In genomic region chr14:34980756-34981155, GRCm38 (mm10) we compare ENCODE assay signal across 11 mouse cellular contexts.
"Had no signal": no experiment of that assay in that cellular context is flagged by ENCODE, and none has a peak within 500 bp of the region (broad histone marks: within the 10 kb centered on the region; RNA-seq: fewer than 3 reads in every experiment).

No protein-coding gene starts in this region.

- H3K4me3 ChIP-seq: left cerebral cortex, adult 2 months; liver, embryonic 13.5 days; megakaryocyte, embryonic 14.5 days had no signal

- ATAC-seq: lung, postnatal 0 days had no signal

- H3K4me1 ChIP-seq: liver, embryonic 13.5 days; megakaryocyte, embryonic 14.5 days had no signal

- H3K9me3 ChIP-seq: liver, embryonic 13.5 days; megakaryocyte, embryonic 14.5 days had no signal

- H3K27me3 ChIP-seq: liver, embryonic 13.5 days; megakaryocyte, embryonic 14.5 days had no signal

- H3K9ac ChIP-seq: liver, embryonic 13.5 days had no signal

- H3K27ac ChIP-seq: kidney, postnatal 0 days; left cerebral cortex, adult 2 months; liver, embryonic 13.5 days had no signal

- DNase-seq: kidney, postnatal 25 days; layer of hippocampus, postnatal 36 days; liver, embryonic 13.5 days; lung, adult 2 months; thymus, adult 18-20 months; thymus, postnatal 36 days had no signal

- H3K4me2 ChIP-seq: liver, embryonic 13.5 days; midbrain, embryonic 11.5 days had no signal

- H3K36me3 ChIP-seq: liver, embryonic 13.5 days had no signal
